Mouse (Mus musculus) liver, embryonic 16.5 days (tissue): ENCODE results near the gene Oca2. TPM values are rescaled to one million over a fixed set of nuclear protein-coding genes. Genes with fewer than 3 reads are reported as not detected.

Source experiments
- ATAC-seq: fragments of 200-750 bp; cut with Nextera tagmentation; 2 replicates; pipeline ENCODE4 v1.8.0; 2017; ENCODE audit warnings: low read depth, mild to moderate bottlenecking, moderate number of reproducible peaks, moderate library complexity
- H3K27ac ChIP-seq: fragments of 300-500 bp; sonication (generic); 2 replicates; pipeline ENCODE4 v1.5.1; 2014; ENCODE audit warnings: mild to moderate bottlenecking, low read length
- H3K27me3 ChIP-seq: fragments of 300-500 bp; sonication (generic); 2 replicates; pipeline ENCODE4 v1.6.1; 2014; ENCODE audit warnings: low read depth, low read length, mixed read lengths; ENCODE audit not compliant: control insufficient read depth, insufficient read depth
- H3K36me3 ChIP-seq: fragments of 300-500 bp; sonication (generic); 2 replicates; pipeline ENCODE4 v1.6.1; 2014; ENCODE audit warnings: mild to moderate bottlenecking; ENCODE audit not compliant: control insufficient read depth, insufficient read depth
- H3K4me1 ChIP-seq: fragments of 300-500 bp; sonication (generic); 2 replicates; pipeline ENCODE4 v1.6.1; 2014; ENCODE audit warnings: low read depth, low read length, mixed read lengths; ENCODE audit not compliant: control insufficient read depth
- H3K4me2 ChIP-seq: fragments of 300-500 bp; sonication (generic); 2 replicates; pipeline ENCODE4 v1.6.1; 2014; ENCODE audit warnings: low read depth, low read length, mixed read lengths
- H3K4me3 ChIP-seq: fragments of 300-500 bp; sonication (generic); 2 replicates; pipeline ENCODE4 v1.5.1; 2014; ENCODE audit warnings: low read depth, mild to moderate bottlenecking, low read length
- H3K9ac ChIP-seq: fragments of 300-500 bp; sonication (generic); 2 replicates; pipeline ENCODE4 v1.6.1; 2014; ENCODE audit warnings: low read depth, low read length
- H3K9me3 ChIP-seq: fragments of 300-500 bp; sonication (generic); replicated peaks from 2 replicates; pipeline ENCODE4 v1.6.1; 2016; ENCODE audit warnings: low read length; ENCODE audit not compliant: control insufficient read depth
- WGBS: fragments of 180-500 bp; shearing (Covaris S2); extraction: QIAGEN DNeasy Blood & Tissue Kit; methylation state at CpG from one replicate; pipeline ENCODE4 v1.1.7; 2014; ENCODE audit not compliant: insufficient replicate concordance; 5-methylcytosine and 5-hydroxymethylcytosine counted together
- polyA plus RNA-seq: library from polyadenylated mRNA; unstranded; fragments of >200 nt; fragmentation: Nextera tagmentation; extraction: Ambion mirVana; gene quantifications from 2 replicates; pipeline ENCODE4 v1.2.1, GENCODE M21; 2015

Gene Oca2
- polyA plus RNA-seq, 1 experiment from 2014 or later = not detected

GRCm38 (mm10) chr7:56423548-56423947, 184.0 kb downstream of the Oca2 start:
- Histone ChIP-seq H3K27me3 (no peaks in the 10 kb centered on the region), H3K9me3 (no peaks in the 10 kb centered on the region), H3K4me3 (no peak overlapping the region), H3K36me3 (no peaks in the 10 kb centered on the region), H3K9ac (no peak overlapping the region), H3K27ac (no peak overlapping the region), H3K4me2 (no peak overlapping the region), H3K4me1 (no peaks in the 10 kb centered on the region)
- WGBS = 50% methylated on average over 2 of the region's 2 CpGs
- ATAC-seq = no peak

GRCm38 (mm10) chr7:56460814-56461520, 221.4 kb downstream of the Oca2 start:
- H3K27ac ChIP-seq = no peak overlapping the region
- H3K27me3 ChIP-seq = no peaks in the 10 kb centered on the region
- no peak overlapping the region for H3K9ac ChIP-seq
- ATAC-seq = no peak
- H3K4me2 ChIP-seq = no peak overlapping the region
- H3K4me1 ChIP-seq = no peaks in the 10 kb centered on the region
- no peaks in the 10 kb centered on the region for H3K9me3 ChIP-seq
- no peaks in the 10 kb centered on the region for H3K36me3 ChIP-seq
- 45% methylated on average over 4 of the region's 4 CpGs for WGBS
- no peak overlapping the region for H3K4me3 ChIP-seq

- Histone ChIP-seq H3K4me2 (no peak overlapping the region), H3K27me3 (no peaks in the 10 kb centered on the region), H3K36me3 (no peaks in the 10 kb centered on the region), H3K4me3 (no peak overlapping the region), H3K9me3 (no peaks in the 10 kb centered on the region), H3K9ac (no peak overlapping the region), H3K27ac (no peak overlapping the region), H3K4me1 (no peaks in the 10 kb centered on the region)
- 54% methylated on average over 2 of the region's 2 CpGs for WGBS
- ATAC-seq = no peak
Observed at GRCm38 (mm10) chr7:56498242-56498641, 258.7 kb downstream of the Oca2 start.

- Histone ChIP-seq H3K36me3 (no peaks in the 10 kb centered on the region), H3K4me2 (no peak overlapping the region), H3K9ac (no peak overlapping the region), H3K4me3 (no peak overlapping the region), H3K27me3 (no peaks in the 10 kb centered on the region), H3K9me3 (no peaks in the 10 kb centered on the region), H3K27ac (no peak overlapping the region), H3K4me1 (no peaks in the 10 kb centered on the region)
- 50% methylated on average over 2 of the region's 2 CpGs for WGBS
- no peak for ATAC-seq
Observed at GRCm38 (mm10) chr7:56499319-56499718, 259.8 kb downstream of the Oca2 start.

GRCm38 (mm10) chr7:56499767-56500166, 260.2 kb downstream of the Oca2 start:
- no peak for ATAC-seq
- no peaks in the 10 kb centered on the region for H3K27me3 ChIP-seq
- no peaks in the 10 kb centered on the region for H3K4me1 ChIP-seq
- H3K4me2 ChIP-seq = no peak overlapping the region
- no peak overlapping the region for H3K4me3 ChIP-seq
- no peak overlapping the region for H3K27ac ChIP-seq
- H3K9ac ChIP-seq = no peak overlapping the region
- H3K9me3 ChIP-seq = no peaks in the 10 kb centered on the region
- WGBS = 13% methylated on average over 1 of the region's 1 CpGs
- no peaks in the 10 kb centered on the region for H3K36me3 ChIP-seq

- H3K4me1 ChIP-seq = no peaks in the 10 kb centered on the region
- 64% methylated on average over 1 of the region's 1 CpGs for WGBS
- H3K9ac ChIP-seq = no peak overlapping the region
- H3K27me3 ChIP-seq = no peaks in the 10 kb centered on the region
- H3K4me2 ChIP-seq = no peak overlapping the region
- ATAC-seq = no peak
- H3K36me3 ChIP-seq = no peaks in the 10 kb centered on the region
- H3K27ac ChIP-seq = no peak overlapping the region
- H3K4me3 ChIP-seq = no peak overlapping the region
- H3K9me3 ChIP-seq = no peaks in the 10 kb centered on the region
Observed at GRCm38 (mm10) chr7:56500438-56500837, 260.9 kb downstream of the Oca2 start.

- ATAC-seq = no peak
- Histone ChIP-seq H3K27ac (no peak overlapping the region), H3K36me3 (no peaks in the 10 kb centered on the region), H3K9ac (no peak overlapping the region), H3K9me3 (no peaks in the 10 kb centered on the region), H3K4me2 (no peak overlapping the region), H3K4me3 (no peak overlapping the region), H3K27me3 (no peaks in the 10 kb centered on the region), H3K4me1 (no peaks in the 10 kb centered on the region)
- 50% methylated on average over 1 of the region's 1 CpGs for WGBS
Observed at GRCm38 (mm10) chr7:56518581-56518980, 279.0 kb downstream of the Oca2 start.

- no peaks in the 10 kb centered on the region for H3K27me3 ChIP-seq
- no peaks in the 10 kb centered on the region for H3K36me3 ChIP-seq
- H3K9ac ChIP-seq = no peak overlapping the region
- no peak overlapping the region for H3K4me2 ChIP-seq
- H3K4me1 ChIP-seq = no peaks in the 10 kb centered on the region
- 11% methylated on average over 5 of the region's 5 CpGs for WGBS
- H3K9me3 ChIP-seq = no peaks in the 10 kb centered on the region
- H3K4me3 ChIP-seq = no peak overlapping the region
- ATAC-seq = no peak
- no peak overlapping the region for H3K27ac ChIP-seq
Observed at GRCm38 (mm10) chr7:56519741-56520140, 280.2 kb downstream of the Oca2 start.

GRCm38 (mm10) chr7:56534856-56535255, 295.3 kb downstream of the Oca2 start:
- H3K4me1 ChIP-seq = no peaks in the 10 kb centered on the region
- H3K9ac ChIP-seq = no peak overlapping the region
- no peaks in the 10 kb centered on the region for H3K27me3 ChIP-seq
- H3K4me3 ChIP-seq = no peak overlapping the region
- 22% methylated on average over 2 of the region's 2 CpGs for WGBS
- H3K27ac ChIP-seq = no peak overlapping the region
- no peaks in the 10 kb centered on the region for H3K9me3 ChIP-seq
- no peak for ATAC-seq
- no peaks in the 10 kb centered on the region for H3K36me3 ChIP-seq
- no peak overlapping the region for H3K4me2 ChIP-seq
